Mouse (Mus musculus): ENCODE measurements around the gene Tbx20.

DNA sequence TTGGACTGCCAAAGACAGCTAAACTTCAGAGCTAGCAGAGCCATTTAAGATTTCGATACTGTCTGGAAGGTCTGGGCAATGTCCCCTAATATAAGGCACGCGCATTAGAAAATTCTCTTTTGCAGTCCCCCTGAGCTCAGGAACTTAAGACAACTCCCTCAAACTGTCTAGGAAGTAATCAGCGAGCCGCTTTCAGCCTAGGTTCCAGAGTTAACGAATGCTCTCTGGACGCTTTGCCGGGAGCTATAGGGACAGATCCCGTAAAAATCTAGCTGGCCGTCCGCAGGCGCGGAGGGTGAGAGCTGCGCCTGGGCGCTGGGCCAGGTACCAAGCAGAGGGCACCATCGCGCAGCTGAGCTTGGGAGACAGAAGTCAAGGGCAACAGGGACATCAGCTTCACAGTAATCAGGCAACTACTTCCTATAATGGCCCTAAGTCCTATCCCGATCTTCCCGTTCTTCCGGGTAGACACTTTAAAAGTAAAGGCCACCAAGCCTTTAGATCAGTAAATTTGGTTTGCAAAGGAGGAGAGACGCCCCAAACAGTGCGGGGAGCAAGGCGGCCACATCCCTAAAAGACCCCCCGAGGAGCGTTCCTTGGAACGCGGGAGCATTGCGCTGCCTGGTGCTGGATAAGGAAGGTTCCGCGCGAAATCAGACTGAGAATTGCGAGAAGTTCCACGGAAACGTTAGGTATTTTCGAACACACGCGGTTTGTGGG lies 3.2 kb upstream of the Tbx20 start:
- TF ChIP-seq CTCF (IDR thresholded peaks at IDR 0.05; ENCODE audit: borderline replicate concordance, insufficient read depth, low read depth, low read length) (no peak), POLR2A (IDR thresholded peaks at IDR 0.05; ENCODE audit: borderline replicate concordance, insufficient read depth, low read length) (no peak)
